Mouse (Mus musculus) ES-Bruce4 (cell line): ENCODE measurements around the gene Pde6h.
"Not testable (repeated sequence)": the region's sequence is repeated elsewhere in the genome, so short reads cannot be mapped to it uniquely, and the experiment has no call there.

Experiments
- CTCF ChIP-seq: IDR thresholded peaks from one replicate; pipeline ENCODE4 v1.8.1; 2011; ENCODE audit warnings: low read depth, low read length
- EP300 ChIP-seq: IDR thresholded peaks from 2 replicates; pipeline ENCODE4 v1.6.1; 2011; ENCODE audit warnings: low read depth, low read length; ENCODE audit not compliant: insufficient read depth
- POLR2A ChIP-seq: IDR thresholded peaks from one replicate; pipeline ENCODE4 v1.8.1; 2011; ENCODE audit warnings: low read length; ENCODE audit not compliant: insufficient read depth

GRCm38 (mm10) chr6:136884766-136885165 is 38.9 kb upstream of the Pde6h start:
- TF ChIP-seq POLR2A, CTCF, EP300: not testable (repeated sequence)
